Mouse (Mus musculus): Measurements from ENCODE around the gene Ttc25. TPM values are rescaled to one million over a fixed set of nuclear protein-coding genes. Genes with fewer than 3 reads are reported as not detected.

The Ttc25 gene
- polyA plus RNA-seq, 1 experiment, result 0.71 TPM

DNA sequence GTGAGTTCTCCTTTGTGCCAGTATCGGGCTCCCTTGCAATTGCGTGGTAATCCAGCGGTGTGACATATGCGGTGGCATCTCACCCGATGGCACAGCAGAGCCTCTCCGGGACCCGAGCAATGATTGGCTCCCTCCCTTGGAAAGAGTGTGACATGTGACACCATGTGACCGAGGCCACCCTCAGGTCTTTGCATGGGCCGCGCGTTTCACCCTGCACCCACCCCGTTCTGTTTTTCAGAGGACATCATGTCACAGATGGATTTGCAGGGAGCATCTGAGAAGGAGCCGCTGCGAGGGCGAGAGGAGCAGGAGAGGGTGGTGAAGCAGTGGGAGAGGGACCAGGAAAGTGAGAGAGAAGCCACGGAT is 25.8 kb downstream of the Ttc25 start:
- Histone ChIP-seq H3K79me2 (ENCODE audit: control insufficient read depth, insufficient read depth) (no peaks in the 10 kb centered on the region), H3K36me3 (ENCODE audit: control insufficient read depth, insufficient read depth) (no peaks in the 10 kb centered on the region), H3ac (ENCODE audit: control insufficient read depth, insufficient read length) (no peak overlapping the region), H3K4me2 (ENCODE audit: low read depth) (no peak overlapping the region), H3K4me3 (no peak overlapping the region), H3K27me3 (ENCODE audit: control insufficient read depth, insufficient read depth, insufficient read length) (no peaks in the 10 kb centered on the region)
- TF ChIP-seq POLR2A (IDR thresholded peaks at IDR 0.05; ENCODE audit: insufficient read length, low read depth) (no peak), USF1 (IDR thresholded peaks at IDR 0.05; ENCODE audit: low read depth) (no peak), MYOG (IDR thresholded peaks at IDR 0.05; ENCODE audit: control insufficient read depth in 1 of 3, insufficient read depth in 1 of 3, insufficient read length in 2 of 3, low read depth in 2 of 3) (no peak), MYOD1 (IDR thresholded peaks at IDR 0.05; ENCODE audit: control insufficient read depth in 1 of 3, insufficient read length in 2 of 3, low read depth in 2 of 3) (no peak), MAX (IDR thresholded peaks at IDR 0.05; ENCODE audit: low read depth) (no peak), CEBPB (IDR thresholded peaks at IDR 0.05; ENCODE audit: insufficient read depth, poor library complexity, severe bottlenecking) (no peak), SRF (IDR thresholded peaks at IDR 0.05; ENCODE audit: control insufficient read depth, insufficient read length, low read depth) (no peak), TCF12 (IDR thresholded peaks at IDR 0.05; ENCODE audit: insufficient read depth, poor library complexity, severe bottlenecking) (no peak), TCF3 (IDR thresholded peaks at IDR 0.05; ENCODE audit: insufficient read length, low read depth) (no peak), REST (IDR thresholded peaks at IDR 0.05; ENCODE audit: insufficient read depth, insufficient read length) (no peak), POLR2AphosphoS2 (IDR thresholded peaks at IDR 0.05; ENCODE audit: insufficient read length, low read depth) (no peak), E2F4 (IDR thresholded peaks at IDR 0.05; ENCODE audit: insufficient read depth) (no peak)

DNA sequence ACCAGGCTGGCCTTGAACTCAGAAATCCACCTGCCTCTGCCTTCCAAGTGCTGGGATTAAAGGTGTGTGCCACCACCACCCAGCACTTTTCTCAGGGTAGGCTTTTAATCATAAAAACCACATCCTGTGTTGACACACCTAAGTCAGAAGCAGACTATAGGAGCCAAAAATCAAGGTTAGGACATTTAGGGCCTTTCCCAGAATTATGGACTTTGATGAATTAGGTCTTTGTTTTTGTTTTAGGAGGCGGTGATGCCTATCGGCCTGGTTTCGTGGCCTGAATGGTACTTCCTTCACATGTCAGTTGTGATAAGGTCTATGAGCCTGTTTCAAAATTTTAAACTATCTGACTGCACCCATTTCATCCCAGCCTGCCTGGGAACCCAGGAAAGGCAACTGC is 28.8 kb downstream of the Ttc25 start:
- Histone ChIP-seq H3K36me3 (ENCODE audit: control insufficient read depth, insufficient read depth) (no peaks in the 10 kb centered on the region), H3K79me2 (ENCODE audit: control insufficient read depth, insufficient read depth) (no peaks in the 10 kb centered on the region), H3K4me3 (peak overlapping the region; percentile 33), H3K4me2 (ENCODE audit: low read depth) (peak overlapping the region; percentile 66), H3ac (ENCODE audit: control insufficient read depth, insufficient read length) (no peak overlapping the region), H3K27me3 (ENCODE audit: control insufficient read depth, insufficient read depth, insufficient read length) (no peaks in the 10 kb centered on the region)
- TF ChIP-seq MAX (IDR thresholded peaks at IDR 0.05; ENCODE audit: low read depth), result no peak
- TF ChIP-seq USF1 (IDR thresholded peaks at IDR 0.05; ENCODE audit: low read depth), result no peak
- TF ChIP-seq MYOG (IDR thresholded peaks at IDR 0.05; ENCODE audit: control insufficient read depth in 1 of 3, insufficient read depth in 1 of 3, insufficient read length in 2 of 3, low read depth in 2 of 3), result no peak
- TF ChIP-seq MYOD1 (IDR thresholded peaks at IDR 0.05; ENCODE audit: control insufficient read depth in 1 of 3, insufficient read length in 2 of 3, low read depth in 2 of 3), result no peak
- no peak for TF ChIP-seq SRF (IDR thresholded peaks at IDR 0.05; ENCODE audit: control insufficient read depth, insufficient read length, low read depth)
- TF ChIP-seq E2F4 (IDR thresholded peaks at IDR 0.05; ENCODE audit: insufficient read depth), result no peak
- no peak for TF ChIP-seq CEBPB (IDR thresholded peaks at IDR 0.05; ENCODE audit: insufficient read depth, poor library complexity, severe bottlenecking)
- TF ChIP-seq POLR2A (IDR thresholded peaks at IDR 0.05; ENCODE audit: insufficient read length, low read depth), result no peak
- TF ChIP-seq TCF3 (IDR thresholded peaks at IDR 0.05; ENCODE audit: insufficient read length, low read depth), result no peak
- no peak for TF ChIP-seq TCF12 (IDR thresholded peaks at IDR 0.05; ENCODE audit: insufficient read depth, poor library complexity, severe bottlenecking)
- no peak for TF ChIP-seq REST (IDR thresholded peaks at IDR 0.05; ENCODE audit: insufficient read depth, insufficient read length)
- no peak for TF ChIP-seq POLR2AphosphoS2 (IDR thresholded peaks at IDR 0.05; ENCODE audit: insufficient read length, low read depth)

DNA sequence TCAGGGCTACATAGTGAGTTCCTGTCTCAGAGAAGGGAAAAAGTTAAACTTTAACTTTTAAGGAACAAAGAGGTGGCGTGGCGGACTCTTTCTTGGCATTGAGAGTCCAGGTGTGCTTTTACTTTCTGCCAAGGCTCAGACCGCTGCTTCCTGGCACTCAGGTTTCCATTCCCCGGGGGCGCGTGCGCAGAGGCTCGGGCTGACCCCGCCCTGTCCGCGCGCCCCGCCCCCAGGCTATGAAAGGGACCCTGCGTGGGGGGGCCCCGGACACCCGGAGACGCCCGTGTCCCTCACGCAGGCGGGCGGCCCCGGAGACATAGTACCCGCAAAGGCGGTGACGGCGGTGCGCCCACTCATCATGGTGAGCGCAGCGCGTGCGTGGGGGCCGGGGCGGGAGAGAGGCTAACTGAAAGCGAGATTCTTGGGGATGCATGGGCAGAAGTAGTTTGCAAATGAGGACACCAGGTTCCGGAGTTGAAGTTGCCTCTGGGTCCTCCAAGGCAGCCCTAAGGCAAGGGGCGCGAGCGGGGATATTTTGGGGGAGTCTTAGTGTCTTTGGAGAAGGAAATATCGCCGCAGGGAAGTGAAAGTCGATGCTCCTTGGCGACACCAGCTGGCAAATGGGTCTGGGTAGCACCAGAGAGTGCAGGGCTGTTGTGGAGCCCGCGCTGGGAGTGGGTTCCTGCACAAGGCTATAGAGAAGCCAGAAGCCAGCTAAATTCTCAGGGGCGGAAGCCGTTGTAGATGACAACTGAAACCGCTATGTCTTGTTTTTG is 29.5 kb downstream of the Ttc25 start, which contains the start of gene Cnp:
Cnp (plus strand) TSS at position 197 of the 776 bp plus-strand sequence.
- Histone ChIP-seq H3K4me2 (ENCODE audit: low read depth) (peak within 1 kb of the TSS; percentile 66), H3K79me2 (ENCODE audit: control insufficient read depth, insufficient read depth) (no peaks in the 10 kb centered on the region), H3K27me3 (ENCODE audit: control insufficient read depth, insufficient read depth, insufficient read length) (no peaks in the 10 kb centered on the region), H3ac (ENCODE audit: control insufficient read depth, insufficient read length) (no peak within 1 kb of the TSS), H3K36me3 (ENCODE audit: control insufficient read depth, insufficient read depth) (no peaks in the 10 kb centered on the region), H3K4me3 (peak within 1 kb of the TSS; percentile 33)
- no peak for TF ChIP-seq TCF12 (IDR thresholded peaks at IDR 0.05; ENCODE audit: insufficient read depth, poor library complexity, severe bottlenecking)
- TF ChIP-seq POLR2AphosphoS2 (IDR thresholded peaks at IDR 0.05; ENCODE audit: insufficient read length, low read depth), result no peak
- TF ChIP-seq MYOG (IDR thresholded peaks at IDR 0.05; ENCODE audit: control insufficient read depth in 1 of 3, insufficient read depth in 1 of 3, insufficient read length in 2 of 3, low read depth in 2 of 3), result peak in 1 of 3 experiments; percentile 2
- TF ChIP-seq USF1 (IDR thresholded peaks at IDR 0.05; ENCODE audit: low read depth), result no peak
- no peak for TF ChIP-seq MYOD1 (IDR thresholded peaks at IDR 0.05; ENCODE audit: control insufficient read depth in 1 of 3, insufficient read length in 2 of 3, low read depth in 2 of 3)
- no peak for TF ChIP-seq CEBPB (IDR thresholded peaks at IDR 0.05; ENCODE audit: insufficient read depth, poor library complexity, severe bottlenecking)
- TF ChIP-seq POLR2A (IDR thresholded peaks at IDR 0.05; ENCODE audit: insufficient read length, low read depth), result peak; percentile 74
- no peak for TF ChIP-seq SRF (IDR thresholded peaks at IDR 0.05; ENCODE audit: control insufficient read depth, insufficient read length, low read depth)
- no peak for TF ChIP-seq MAX (IDR thresholded peaks at IDR 0.05; ENCODE audit: low read depth)
- no peak for TF ChIP-seq E2F4 (IDR thresholded peaks at IDR 0.05; ENCODE audit: insufficient read depth)
- TF ChIP-seq REST (IDR thresholded peaks at IDR 0.05; ENCODE audit: insufficient read depth, insufficient read length), result no peak
- no peak for TF ChIP-seq TCF3 (IDR thresholded peaks at IDR 0.05; ENCODE audit: insufficient read length, low read depth)

DNA sequence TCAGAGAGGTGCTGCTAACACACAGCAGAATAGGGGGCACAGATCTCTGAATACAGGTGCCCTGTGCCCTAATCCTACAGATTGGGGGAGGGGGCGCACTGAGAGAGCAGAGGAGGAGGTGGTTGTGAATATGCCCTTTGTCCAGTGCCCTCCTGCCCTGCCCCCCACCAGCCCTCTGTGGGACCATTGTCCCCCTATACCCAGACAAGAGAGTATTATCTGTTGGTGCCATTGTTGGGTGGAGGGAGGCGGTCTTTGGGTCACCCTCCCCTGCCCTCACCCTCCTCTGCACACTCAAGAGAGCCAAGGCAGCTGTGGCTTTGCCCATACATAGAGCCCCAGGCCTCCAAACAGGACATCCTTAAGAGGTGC is 30.1 kb downstream of the Ttc25 start:
- no peaks in the 10 kb centered on the region for H3K79me2 ChIP-seq (ENCODE audit: control insufficient read depth, insufficient read depth)
- no peaks in the 10 kb centered on the region for H3K27me3 ChIP-seq (ENCODE audit: control insufficient read depth, insufficient read depth, insufficient read length)
- peak overlapping the region; percentile 33 for H3K4me3 ChIP-seq
- H3K4me2 ChIP-seq (ENCODE audit: low read depth), result peak overlapping the region; percentile 66
- H3K36me3 ChIP-seq (ENCODE audit: control insufficient read depth, insufficient read depth), result no peaks in the 10 kb centered on the region
- H3ac ChIP-seq (ENCODE audit: control insufficient read depth, insufficient read length), result no peak overlapping the region
- TF ChIP-seq SRF (IDR thresholded peaks at IDR 0.05; ENCODE audit: control insufficient read depth, insufficient read length, low read depth) (no peak), TCF12 (IDR thresholded peaks at IDR 0.05; ENCODE audit: insufficient read depth, poor library complexity, severe bottlenecking) (no peak), TCF3 (IDR thresholded peaks at IDR 0.05; ENCODE audit: insufficient read length, low read depth) (no peak), MYOG (IDR thresholded peaks at IDR 0.05; ENCODE audit: control insufficient read depth in 1 of 3, insufficient read depth in 1 of 3, insufficient read length in 2 of 3, low read depth in 2 of 3) (no peak), REST (IDR thresholded peaks at IDR 0.05; ENCODE audit: insufficient read depth, insufficient read length) (no peak), E2F4 (IDR thresholded peaks at IDR 0.05; ENCODE audit: insufficient read depth) (no peak), USF1 (IDR thresholded peaks at IDR 0.05; ENCODE audit: low read depth) (no peak), POLR2A (IDR thresholded peaks at IDR 0.05; ENCODE audit: insufficient read length, low read depth) (no peak), MYOD1 (IDR thresholded peaks at IDR 0.05; ENCODE audit: control insufficient read depth in 1 of 3, insufficient read length in 2 of 3, low read depth in 2 of 3) (no peak), MAX (IDR thresholded peaks at IDR 0.05; ENCODE audit: low read depth) (no peak), POLR2AphosphoS2 (IDR thresholded peaks at IDR 0.05; ENCODE audit: insufficient read length, low read depth) (no peak), CEBPB (IDR thresholded peaks at IDR 0.05; ENCODE audit: insufficient read depth, poor library complexity, severe bottlenecking) (no peak)
